Mouse (Mus musculus) myocyte (in vitro differentiated cells): ENCODE measurements around the gene Rxfp3.

ENCODE experiments used
- MAX ChIP-seq: IDR thresholded peaks from one replicate; pipeline ENCODE4 v1.6.1; 2011; ENCODE audit warnings: low read depth, mild to moderate bottlenecking, control low read depth
- MYOG ChIP-seq, 3 experiments: IDR thresholded peaks; one replicate each; pipeline ENCODE4 v1.6.1; 2011; ENCODE audit warnings: control low read depth in 2 of 3, low read depth in 2 of 3, mild to moderate bottlenecking in 2 of 3; ENCODE audit not compliant: insufficient read length in 2 of 3, control insufficient read depth in 1 of 3, insufficient read depth in 1 of 3
- POLR2A ChIP-seq: IDR thresholded peaks from one replicate; pipeline ENCODE4 v1.6.1; 2011; ENCODE audit warnings: low read depth, mild to moderate bottlenecking, control low read depth, moderate library complexity; ENCODE audit not compliant: insufficient read length
- POLR2AphosphoS2 ChIP-seq: IDR thresholded peaks from one replicate; pipeline ENCODE4 v1.6.1; 2011; ENCODE audit warnings: low read depth, control low read depth; ENCODE audit not compliant: insufficient read length
- TCF12 ChIP-seq: IDR thresholded peaks from one replicate; pipeline ENCODE4 v1.6.1; 2011; ENCODE audit warnings: mild to moderate bottlenecking, control low read depth; ENCODE audit not compliant: poor library complexity, insufficient read depth, severe bottlenecking
- USF1 ChIP-seq: IDR thresholded peaks from one replicate; pipeline ENCODE4 v1.6.1; 2011; ENCODE audit warnings: low read depth, mild to moderate bottlenecking, control low read depth, moderate library complexity

GRCm38 (mm10) chr15:10990411-10990810 is 47.4 kb downstream of the Rxfp3 start:
- TF ChIP-seq POLR2A (no peak), MAX (no peak), USF1 (no peak), TCF12 (no peak), POLR2AphosphoS2 (no peak), MYOG (IDR thresholded peaks at IDR 0.05; ENCODE audit: control insufficient read depth in 1 of 3, insufficient read depth in 1 of 3, insufficient read length in 2 of 3, low read depth in 2 of 3) (no peak)
